Mouse (Mus musculus) limb, embryonic 12.5 days (tissue): ENCODE data around the gene Gm10375. TPM values are rescaled to one million over a fixed set of nuclear protein-coding genes. Genes with fewer than 3 reads are reported as not detected.
"Not testable (repeated sequence)": the region's sequence is repeated elsewhere in the genome, so short reads cannot be mapped to it uniquely, and the experiment has no call there.

Experiments used
- ATAC-seq: fragments of 200-750 bp; cut with Nextera tagmentation; 2 replicates; pipeline ENCODE4 v1.8.0; 2017; ENCODE audit warnings: low read depth, moderate TSS enrichment; ENCODE audit not compliant: insufficient number of reproducible peaks, insufficient read depth, low FRiP score, low TSS enrichment
- H3K27ac ChIP-seq: fragments of 300-500 bp; sonication (generic); 2 replicates; pipeline ENCODE4 v1.5.1; 2016; ENCODE audit warnings: mild to moderate bottlenecking, moderate library complexity
- H3K27me3 ChIP-seq: fragments of 300-500 bp; sonication (generic); 2 replicates; pipeline ENCODE4 v1.6.1; 2016; ENCODE audit warnings: mild to moderate bottlenecking, moderate library complexity
- H3K36me3 ChIP-seq: fragments of 300-500 bp; sonication (generic); 2 replicates; pipeline ENCODE4 v1.6.1; 2016; ENCODE audit warnings: mild to moderate bottlenecking, moderate library complexity
- H3K4me1 ChIP-seq: fragments of 300-500 bp; sonication (generic); replicated peaks from 2 replicates; pipeline ENCODE4 v1.6.1; 2016
- H3K4me2 ChIP-seq: fragments of 300-500 bp; sonication (generic); 2 replicates; pipeline ENCODE4 v1.6.1; 2016; ENCODE audit warnings: mild to moderate bottlenecking, moderate library complexity
- H3K4me3 ChIP-seq: fragments of 300-500 bp; sonication (generic); replicated peaks from 2 replicates; pipeline ENCODE4 v1.5.1; 2016; ENCODE audit warnings: mild to moderate bottlenecking
- H3K9ac ChIP-seq: fragments of 300-500 bp; sonication (generic); replicated peaks from 2 replicates; pipeline ENCODE4 v1.6.1; 2016; ENCODE audit warnings: mild to moderate bottlenecking, moderate library complexity
- H3K9me3 ChIP-seq: fragments of 300-500 bp; sonication (generic); 2 replicates; pipeline ENCODE4 v1.6.1; 2016; ENCODE audit warnings: mild to moderate bottlenecking, moderate library complexity
- WGBS: fragments of 180-500 bp; shearing (Covaris S2); methylation state at CpG from one replicate; pipeline ENCODE4 v1.1.7; 2016; 5-methylcytosine and 5-hydroxymethylcytosine counted together
- polyA plus RNA-seq: library from polyadenylated mRNA; unstranded; fragments of >200 nt; fragmentation: Nextera tagmentation; extraction: Ambion mirVana; gene quantifications from 2 replicates; pipeline ENCODE4 v1.2.1, GENCODE M21; 2016

Gene Gm10375
- polyA plus RNA-seq = not detected in 2 replicates

- not testable (repeated sequence) for H3K27ac ChIP-seq, H3K27me3 ChIP-seq, H3K4me2 ChIP-seq, H3K36me3 ChIP-seq, ATAC-seq, H3K9me3 ChIP-seq, H3K4me3 ChIP-seq, H3K9ac ChIP-seq, H3K4me1 ChIP-seq
Measured at GRCm38 (mm10) chr14:43607913-43608312, at the start of gene Gm10375. Gm10375 (minus strand) TSS chr14:43608013.

GRCm38 (mm10) chr14:43579046-43579445 is 28.8 kb downstream of the Gm10375 start, which contains the start of gene Gm17654:
Gm17654 (minus strand) TSS chr14:43579146.
- ATAC-seq, H3K4me2 ChIP-seq, H3K9me3 ChIP-seq, H3K36me3 ChIP-seq, H3K9ac ChIP-seq, H3K4me1 ChIP-seq, H3K4me3 ChIP-seq, H3K27me3 ChIP-seq, H3K27ac ChIP-seq: not testable (repeated sequence)
- WGBS = 86% methylated on average over 1 of the region's 2 CpGs

- not testable (repeated sequence) for H3K4me1 ChIP-seq, H3K27me3 ChIP-seq, H3K9ac ChIP-seq, H3K27ac ChIP-seq, H3K9me3 ChIP-seq, H3K36me3 ChIP-seq, H3K4me2 ChIP-seq, ATAC-seq, H3K4me3 ChIP-seq
- WGBS = 82% methylated on average over 2 of the region's 4 CpGs
Measured at GRCm38 (mm10) chr14:43577969-43578368, 29.8 kb downstream of the Gm10375 start.

Other genes with a start within 250 kb of the Gm10375 start
- not detected in 2 replicates for gene Gm8138, start 191.7 kb downstream of the Gm10375 start, polyA plus RNA-seq
- 0.15 TPM in 1 of 2 replicates, not detected in the other for gene Gm5799, start 64.4 kb downstream of the Gm10375 start, polyA plus RNA-seq
- gene Gm17654, start 28.9 kb downstream of the Gm10375 start, polyA plus RNA-seq = not detected in 2 replicates
- not detected in 2 replicates for gene Gm8165, start 69.2 kb upstream of the Gm10375 start, polyA plus RNA-seq
- 1.9 and 2.0 TPM in 2 replicates for gene Gm7324, start 89.8 kb upstream of the Gm10375 start, polyA plus RNA-seq
- not detected in 2 replicates for gene Gm16506, start 119.5 kb upstream of the Gm10375 start, polyA plus RNA-seq
- not detected in 2 replicates for gene Gm6526, start 139.9 kb upstream of the Gm10375 start, polyA plus RNA-seq
- not detected in 2 replicates for gene Gm8180, start 176.7 kb upstream of the Gm10375 start, polyA plus RNA-seq